Mouse (Mus musculus): ENCODE data around the gene Lman1l.

Gene Lman1l

GRCm38 (mm10) chr9:57620674-57621073, at the start of gene Lman1l:
Gene Lman1l (minus strand): TSS chr9:57620774.
- DNase-seq, result no peak

- DNase-seq, result no peak
Observed at GRCm38 (mm10) chr9:57669566-57669965, 49.0 kb upstream of the Lman1l start.

- no peak for DNase-seq
Observed at GRCm38 (mm10) chr9:57668277-57668676, 47.7 kb upstream of the Lman1l start.

GRCm38 (mm10) chr9:57667817-57668216, 47.2 kb upstream of the Lman1l start:
- DNase-seq, result no peak

GRCm38 (mm10) chr9:57667136-57667535, 46.6 kb upstream of the Lman1l start:
- DNase-seq, result peak; percentile 59

- peak; percentile 43 for DNase-seq
Observed at GRCm38 (mm10) chr9:57666536-57666935, 46.0 kb upstream of the Lman1l start.

GRCm38 (mm10) chr9:57664616-57665015, 44.0 kb upstream of the Lman1l start:
- no peak for DNase-seq

GRCm38 (mm10) chr9:57661552-57661951, 41.0 kb upstream of the Lman1l start:
- no peak for DNase-seq

GRCm38 (mm10) chr9:57660501-57660900, 39.9 kb upstream of the Lman1l start:
- peak; percentile 19 for DNase-seq

GRCm38 (mm10) chr9:57659774-57660173, 39.2 kb upstream of the Lman1l start:
- DNase-seq, result peak; percentile 84

- peak; percentile 21 for DNase-seq
Observed at GRCm38 (mm10) chr9:57658970-57659369, 38.4 kb upstream of the Lman1l start.

- DNase-seq, result peak; percentile 2
Observed at GRCm38 (mm10) chr9:57657843-57658242, 37.3 kb upstream of the Lman1l start.

GRCm38 (mm10) chr9:57656631-57657350, 36.2 kb upstream of the Lman1l start:
- DNase-seq, result no peak

GRCm38 (mm10) chr9:57655749-57656148, 35.2 kb upstream of the Lman1l start:
- peak; percentile 98 for DNase-seq

GRCm38 (mm10) chr9:57654966-57655365, 34.4 kb upstream of the Lman1l start:
- no peak for DNase-seq

GRCm38 (mm10) chr9:57653283-57653682, 32.7 kb upstream of the Lman1l start, which contains the start of gene Csk:
Gene Csk (minus strand): TSS chr9:57653631.
- peak; percentile 30 for DNase-seq

- peak; percentile 50 for DNase-seq
Observed at GRCm38 (mm10) chr9:57652855-57653254, 32.3 kb upstream of the Lman1l start.

GRCm38 (mm10) chr9:57652351-57652750, 31.8 kb upstream of the Lman1l start:
- peak; percentile 30 for DNase-seq

GRCm38 (mm10) chr9:57650786-57651311, 30.3 kb upstream of the Lman1l start:
- peak; percentile 81 for DNase-seq

- DNase-seq, result no peak
Observed at GRCm38 (mm10) chr9:57650130-57650785, 29.7 kb upstream of the Lman1l start.

GRCm38 (mm10) chr9:57647286-57648108, 26.9 kb upstream of the Lman1l start:
- DNase-seq, result peak; percentile 65

- peak; percentile 35 for DNase-seq
Observed at GRCm38 (mm10) chr9:57646551-57647103, 26.1 kb upstream of the Lman1l start.

Measured in thymus, postnatal 25 days (tissue).